Mouse (Mus musculus) hindbrain, embryonic 16.5 days (tissue): ENCODE measurements around the gene Hamp2. TPM values are rescaled to one million over a fixed set of nuclear protein-coding genes. Genes with fewer than 3 reads are reported as not detected.

ENCODE experiments used
- ATAC-seq: fragments of 200-750 bp; cut with Nextera tagmentation; 2 replicates; pipeline ENCODE4 v1.8.0; 2017; ENCODE audit warnings: moderate TSS enrichment, moderate library complexity
- H3K27ac ChIP-seq: fragments of 300-500 bp; sonication (generic); 2 replicates; pipeline ENCODE4 v1.5.1; 2014; ENCODE audit warnings: low read depth, mild to moderate bottlenecking, control low read depth, low read length, moderate library complexity
- H3K27me3 ChIP-seq: fragments of 300-500 bp; sonication (generic); replicated peaks from 2 replicates; pipeline ENCODE4 v1.6.1; 2014; ENCODE audit warnings: low read length; ENCODE audit not compliant: control insufficient read depth, insufficient read depth
- H3K36me3 ChIP-seq: fragments of 300-500 bp; sonication (generic); 2 replicates; pipeline ENCODE4 v1.6.1; 2014; ENCODE audit warnings: mild to moderate bottlenecking, low read length, moderate library complexity, mixed read lengths; ENCODE audit not compliant: control insufficient read depth, insufficient read depth
- H3K4me1 ChIP-seq: fragments of 300-500 bp; sonication (generic); 2 replicates; pipeline ENCODE4 v1.6.1; 2014; ENCODE audit warnings: low read depth, low read length; ENCODE audit not compliant: control insufficient read depth, insufficient read depth
- H3K4me2 ChIP-seq: fragments of 300-500 bp; sonication (generic); 2 replicates; pipeline ENCODE4 v1.6.1; 2014; ENCODE audit warnings: mild to moderate bottlenecking, low read length, control low read depth, moderate library complexity
- H3K4me3 ChIP-seq: fragments of 300-500 bp; sonication (generic); 2 replicates; pipeline ENCODE4 v1.5.1; 2014; ENCODE audit warnings: mild to moderate bottlenecking, low read length, control low read depth, moderate library complexity
- H3K9ac ChIP-seq: fragments of 300-500 bp; sonication (generic); 2 replicates; pipeline ENCODE4 v1.6.1; 2014; ENCODE audit warnings: low read depth, mild to moderate bottlenecking, control low read depth, low read length, moderate library complexity
- H3K9me3 ChIP-seq: fragments of 300-500 bp; sonication (generic); 2 replicates; pipeline ENCODE4 v1.6.1; 2014; ENCODE audit warnings: mild to moderate bottlenecking, low read length, moderate library complexity; ENCODE audit not compliant: control insufficient read depth
- WGBS: fragments of 180-500 bp; shearing (Covaris S2); extraction: QIAGEN DNeasy Blood & Tissue Kit; methylation state at CpG from one replicate; pipeline ENCODE4 v1.1.7; 2014; 5-methylcytosine and 5-hydroxymethylcytosine counted together
- polyA plus RNA-seq: library from polyadenylated mRNA; unstranded; fragments of >200 nt; fragmentation: Nextera tagmentation; extraction: Ambion mirVana; gene quantifications from 2 replicates; pipeline ENCODE4 v1.2.1, GENCODE M21; 2015

Gene Hamp2
- polyA plus RNA-seq, 1 experiment from 2014 or later = 0.44 TPM

DNA sequence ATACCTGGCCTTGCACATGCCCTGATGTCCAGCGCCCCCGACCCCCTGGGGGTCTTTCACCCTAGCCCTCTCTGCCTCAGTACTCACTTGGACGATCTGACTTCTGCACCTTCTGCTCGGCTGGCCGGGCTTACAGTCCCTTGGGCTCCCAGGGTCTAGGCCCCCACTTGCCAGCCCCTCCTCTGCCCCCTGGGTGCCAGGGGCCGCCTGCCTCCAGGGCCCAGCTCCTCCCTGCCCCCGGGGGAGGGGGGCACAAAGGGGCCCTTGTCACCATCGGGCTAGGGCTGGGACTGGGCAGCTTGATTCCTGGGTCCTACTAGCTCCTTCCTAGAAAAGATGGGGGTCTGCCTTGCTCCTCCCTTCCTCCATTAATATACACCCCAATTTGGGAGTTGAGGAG, 9.7 kb downstream of the Hamp2 start, which contains the start of gene Mag:
Gene Mag, minus strand, starts transcription at position 142 of the 400 bp plus-strand sequence.
- H3K27me3 ChIP-seq = no peaks in the 10 kb centered on the region
- no peaks in the 10 kb centered on the region for H3K36me3 ChIP-seq
- no peak within 1 kb of the TSS for H3K4me2 ChIP-seq
- no peaks in the 10 kb centered on the region for H3K9me3 ChIP-seq
- H3K27ac ChIP-seq = no peak within 1 kb of the TSS
- no peak within 1 kb of the TSS for H3K9ac ChIP-seq
- H3K4me3 ChIP-seq = no peak within 1 kb of the TSS
- H3K4me1 ChIP-seq = no peaks in the 10 kb centered on the region
- no peak for ATAC-seq
- WGBS = 78% methylated on average over 8 of the region's 8 CpGs

DNA sequence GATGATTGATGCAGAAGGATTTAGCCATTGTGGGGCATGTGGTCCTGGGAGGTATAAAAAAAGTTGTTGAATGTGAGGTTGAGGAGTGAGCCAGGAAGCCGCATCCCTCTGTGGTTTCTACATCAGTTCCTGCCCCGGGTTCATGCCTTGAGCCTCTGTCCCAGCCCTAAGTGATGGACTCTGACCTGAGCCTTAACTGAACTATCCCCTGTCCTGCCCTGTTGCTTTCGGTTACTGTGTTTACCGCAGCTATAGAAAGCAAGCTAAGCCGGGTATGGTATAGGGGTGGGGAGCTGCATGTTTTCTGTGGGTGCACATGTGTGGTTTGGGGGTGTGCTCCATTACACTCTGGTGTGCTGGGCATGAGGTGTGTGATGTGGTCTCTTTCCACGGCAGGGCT, 14.7 kb downstream of the Hamp2 start:
- ATAC-seq = no peak
- Histone ChIP-seq H3K36me3 (no peaks in the 10 kb centered on the region), H3K4me2 (no peak overlapping the region), H3K9ac (no peak overlapping the region), H3K4me1 (0 out of 2 replicates have a peak, but pooled peaks cover 2% of the 10 kb centered on the region), H3K27ac (no peak overlapping the region), H3K27me3 (no peaks in the 10 kb centered on the region), H3K9me3 (no peaks in the 10 kb centered on the region), H3K4me3 (no peak overlapping the region)
- WGBS = 86% methylated on average over 6 of the region's 6 CpGs

DNA sequence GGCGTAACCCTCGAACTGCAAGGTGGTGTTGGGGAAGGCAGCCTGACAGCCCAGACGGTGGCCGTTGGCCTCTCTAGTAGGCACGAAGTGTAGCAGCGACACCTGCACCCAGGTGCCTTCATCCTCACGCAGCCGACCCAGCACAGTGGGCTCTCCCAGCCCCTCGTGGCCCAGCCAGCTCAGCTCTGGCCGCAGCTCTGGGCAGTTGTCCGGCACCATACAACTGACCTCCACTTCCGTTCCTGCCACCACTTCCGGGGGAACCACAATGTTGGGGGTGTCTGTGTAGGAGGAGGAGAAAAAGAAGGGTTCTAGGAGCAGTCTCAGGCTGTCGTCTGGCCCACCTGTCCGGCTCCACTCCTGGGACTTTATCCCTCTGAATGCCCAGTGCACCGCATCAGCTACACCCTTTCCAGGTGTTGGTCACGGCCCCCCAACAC, 15.5 kb downstream of the Hamp2 start:
- Histone ChIP-seq H3K4me2 (peak overlapping the region; percentile 51), H3K27me3 (no peaks in the 10 kb centered on the region), H3K36me3 (no peaks in the 10 kb centered on the region), H3K4me3 (peak overlapping the region; percentile 26), H3K27ac (no peak overlapping the region), H3K9me3 (no peaks in the 10 kb centered on the region), H3K9ac (no peak overlapping the region; the same call in 1 of the 2 replicates), H3K4me1 (0 out of 2 replicates have a peak, but pooled peaks cover 2% of the 10 kb centered on the region)
- peak; percentile 30; the same call in 1 of the 2 replicates for ATAC-seq
- WGBS = 19% methylated on average over 15 of the region's 17 CpGs

DNA sequence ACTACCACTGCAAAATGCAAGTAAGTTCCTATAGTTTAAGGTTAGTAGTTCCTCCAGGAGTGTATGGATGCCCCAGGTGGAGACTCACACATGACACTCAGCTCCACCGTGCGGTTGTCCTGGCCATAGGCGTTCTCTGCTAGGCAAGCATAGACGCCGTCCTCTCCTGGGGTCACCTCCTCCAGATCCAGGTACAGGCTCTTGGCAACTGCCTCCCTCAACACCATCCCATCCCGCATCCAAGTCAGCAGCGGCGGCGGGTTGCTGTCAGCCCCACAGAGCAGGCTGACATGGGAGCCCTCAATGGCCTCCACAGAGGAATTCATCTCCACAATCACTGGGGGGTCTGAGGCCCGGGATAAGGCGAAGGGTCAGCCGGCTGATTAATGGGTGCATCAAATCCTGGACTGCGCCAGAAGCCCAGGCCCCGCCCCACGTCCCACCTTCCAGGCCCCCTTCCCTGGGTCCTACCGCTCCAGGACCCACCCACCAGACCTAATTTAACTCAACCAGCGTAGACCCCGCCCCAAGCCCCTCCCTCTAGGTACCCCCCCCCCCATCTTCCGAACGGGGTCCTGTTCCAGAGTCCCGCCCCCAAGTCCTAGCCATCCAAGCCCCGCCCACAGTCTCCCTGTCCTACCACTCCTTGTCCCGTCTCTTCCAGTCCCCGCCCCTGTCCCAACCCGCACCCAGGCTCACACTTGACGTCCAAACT, 16.0 kb downstream of the Hamp2 start:
- 3% methylated on average over 21 of the region's 26 CpGs for WGBS
- H3K4me3 ChIP-seq = peak overlapping the region; percentile 26

DNA sequence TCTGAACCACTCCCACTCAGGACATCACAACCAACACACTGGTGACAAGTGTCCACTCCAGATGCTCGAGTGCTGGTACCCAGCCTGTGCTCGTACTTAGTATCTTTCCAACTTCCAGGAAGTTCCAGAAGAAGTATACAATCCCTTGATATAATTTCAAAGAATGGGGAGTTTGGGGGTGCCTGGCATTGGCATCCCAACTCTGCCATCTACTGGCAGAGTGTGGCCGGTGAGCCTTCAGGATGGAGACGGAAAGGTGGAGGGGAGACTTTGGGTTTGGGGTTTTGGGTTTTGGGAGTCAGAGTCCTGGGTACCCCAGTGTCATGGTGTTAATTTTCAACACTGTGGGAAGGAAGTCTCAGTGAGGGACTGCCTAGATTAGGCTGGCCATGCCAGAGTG, 20.4 kb downstream of the Hamp2 start:
- no peak overlapping the region for H3K9ac ChIP-seq

More for the DNA sequence above, 16.0 kb downstream of the Hamp2 start:
- no peak overlapping the region for H3K27ac ChIP-seq
- peak overlapping the region; percentile 51 for H3K4me2 ChIP-seq
- H3K9me3 ChIP-seq = no peaks in the 10 kb centered on the region
- 0 out of 2 replicates have a peak, but pooled peaks cover 2% of the 10 kb centered on the region for H3K4me1 ChIP-seq
- peak; percentile 61 for ATAC-seq
- peak overlapping the region; percentile 44 for H3K9ac ChIP-seq
- H3K36me3 ChIP-seq = no peaks in the 10 kb centered on the region
- no peaks in the 10 kb centered on the region for H3K27me3 ChIP-seq

DNA sequence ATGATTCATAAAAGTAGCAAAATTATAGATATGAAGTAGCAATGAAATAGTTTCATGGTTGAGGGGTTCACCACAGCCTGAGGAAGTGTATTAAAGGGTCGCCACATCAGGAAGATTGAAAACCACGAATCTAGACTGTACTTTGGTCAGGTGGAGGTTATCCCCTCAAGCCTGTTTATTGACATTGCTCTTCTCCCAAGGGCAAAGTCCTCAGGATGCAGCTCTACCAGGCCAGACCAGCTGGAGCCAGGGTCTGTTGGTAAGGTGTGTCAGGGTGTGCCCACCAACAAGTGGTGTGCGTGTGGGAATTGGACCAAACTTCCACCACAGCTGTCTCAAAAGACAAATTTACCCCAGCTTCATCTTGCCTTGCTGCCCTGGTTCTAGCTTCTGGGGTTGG, 29.3 kb downstream of the Hamp2 start:
- WGBS = 89% methylated on average over 3 of the region's 3 CpGs
- Histone ChIP-seq H3K4me3 (no peak overlapping the region), H3K4me1 (no peaks in the 10 kb centered on the region), H3K9ac (no peak overlapping the region), H3K27me3 (no peaks in the 10 kb centered on the region), H3K4me2 (no peak overlapping the region), H3K27ac (no peak overlapping the region), H3K9me3 (no peaks in the 10 kb centered on the region), H3K36me3 (no peaks in the 10 kb centered on the region)
- ATAC-seq = no peak

More for the DNA sequence above, 20.4 kb downstream of the Hamp2 start:
- WGBS = 62% methylated on average over 4 of the region's 4 CpGs
- no peaks in the 10 kb centered on the region for H3K9me3 ChIP-seq
- no peak overlapping the region for H3K4me2 ChIP-seq
- no peaks in the 10 kb centered on the region for H3K36me3 ChIP-seq
- H3K4me3 ChIP-seq = no peak overlapping the region
- ATAC-seq = no peak
- H3K27me3 ChIP-seq = no peaks in the 10 kb centered on the region
- no peak overlapping the region for H3K27ac ChIP-seq
- 0 out of 2 replicates have a peak, but pooled peaks cover 2% of the 10 kb centered on the region for H3K4me1 ChIP-seq

DNA sequence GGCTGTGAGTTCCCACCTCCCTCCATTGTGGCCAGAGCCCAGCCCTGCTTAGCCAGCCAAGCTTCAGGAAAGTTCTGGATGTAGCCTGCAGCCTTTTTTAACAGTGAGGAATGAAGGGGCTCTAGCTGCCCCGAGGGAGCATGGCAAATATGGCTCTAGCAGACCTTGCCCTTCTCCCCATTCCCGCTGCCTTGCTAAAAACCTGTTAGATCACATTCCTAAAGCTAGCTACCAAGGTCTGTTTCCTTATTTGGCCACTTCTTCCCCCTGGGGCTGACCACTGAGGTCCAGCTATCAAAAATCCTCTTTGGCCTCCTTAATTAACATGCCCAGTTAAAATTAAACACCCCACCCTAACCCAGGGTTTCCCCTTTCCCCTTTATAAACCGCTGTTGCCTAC, 32.0 kb downstream of the Hamp2 start:
- 72% methylated on average over 3 of the region's 3 CpGs for WGBS

DNA sequence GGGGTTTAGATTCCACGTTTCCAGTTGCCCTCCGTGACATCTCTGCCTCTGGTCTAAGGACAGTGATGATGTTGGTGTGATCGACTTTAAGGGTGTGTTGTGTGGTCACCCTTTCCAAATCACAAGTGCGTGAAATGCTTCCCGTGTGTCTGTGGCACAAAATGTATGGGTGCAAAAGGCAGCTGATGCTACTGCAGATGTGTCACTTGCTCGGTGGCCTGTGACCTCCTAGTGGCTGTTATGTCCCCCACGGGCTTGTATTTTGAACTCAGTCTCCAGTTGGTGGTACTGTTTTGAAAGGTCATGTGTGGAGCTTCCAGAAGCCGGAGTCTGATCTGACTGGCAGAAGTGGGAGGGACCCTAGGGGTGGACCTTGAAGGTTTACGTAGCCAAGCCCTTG, 32.7 kb downstream of the Hamp2 start:
- H3K27ac ChIP-seq = no peak overlapping the region
- H3K9ac ChIP-seq = no peak overlapping the region
- no peaks in the 10 kb centered on the region for H3K4me1 ChIP-seq
- H3K4me2 ChIP-seq = no peak overlapping the region
- H3K9me3 ChIP-seq = no peaks in the 10 kb centered on the region
- ATAC-seq = no peak
- H3K27me3 ChIP-seq = no peaks in the 10 kb centered on the region
- 85% methylated on average over 9 of the region's 9 CpGs for WGBS
- H3K36me3 ChIP-seq = no peaks in the 10 kb centered on the region
- no peak overlapping the region for H3K4me3 ChIP-seq

More for the DNA sequence above, 32.0 kb downstream of the Hamp2 start:
- Histone ChIP-seq H3K9ac (no peak overlapping the region), H3K4me2 (no peak overlapping the region), H3K36me3 (no peaks in the 10 kb centered on the region), H3K27ac (no peak overlapping the region), H3K27me3 (no peaks in the 10 kb centered on the region), H3K9me3 (no peaks in the 10 kb centered on the region), H3K4me1 (no peaks in the 10 kb centered on the region), H3K4me3 (no peak overlapping the region)
- no peak for ATAC-seq

DNA sequence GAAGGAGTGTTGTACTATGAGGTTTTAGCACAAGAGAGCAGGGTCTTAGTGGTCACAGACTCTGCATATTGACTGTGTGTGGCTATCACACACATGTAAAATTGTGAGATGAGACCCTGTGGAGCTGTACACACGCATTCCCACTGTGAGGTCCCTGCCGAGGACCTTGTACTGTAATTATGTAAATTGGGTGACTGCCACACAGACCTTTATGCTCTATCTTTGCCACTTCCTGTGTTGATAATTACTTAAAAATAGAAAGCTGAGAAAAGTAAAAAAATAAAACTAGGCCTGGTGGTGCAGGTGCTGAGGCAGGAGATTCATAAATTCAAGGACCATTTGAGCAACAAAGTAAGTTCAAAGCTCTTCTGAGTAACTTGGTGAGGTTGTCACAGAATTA, 33.8 kb downstream of the Hamp2 start:
- no peak overlapping the region for H3K9ac ChIP-seq
- 71% methylated on average over 2 of the region's 2 CpGs for WGBS
- no peak overlapping the region for H3K4me2 ChIP-seq
- no peaks in the 10 kb centered on the region for H3K9me3 ChIP-seq
- no peak overlapping the region for H3K4me3 ChIP-seq
- H3K27me3 ChIP-seq = no peaks in the 10 kb centered on the region
- H3K4me1 ChIP-seq = no peaks in the 10 kb centered on the region
- no peaks in the 10 kb centered on the region for H3K36me3 ChIP-seq
- ATAC-seq = no peak
- no peak overlapping the region for H3K27ac ChIP-seq
